Mouse (Mus musculus): ENCODE results near the gene Lmo4. TPM values are rescaled to one million over a fixed set of nuclear protein-coding genes. Genes with fewer than 3 reads are reported as not detected.

The Lmo4 gene
- polyA plus RNA-seq, 1 experiment: 38.9 TPM

GRCm38 (mm10) chr3:144238482-144238881 lies 33.5 kb upstream of the Lmo4 start:
- no peaks in the 10 kb centered on the region for H3K36me3 ChIP-seq (ENCODE audit: control insufficient read depth, insufficient read depth, low read length)
- TF ChIP-seq CTCF (IDR thresholded peaks at IDR 0.05; ENCODE audit: extremely low read depth, insufficient read depth, insufficient read length, insufficient replicate concordance) (no peak), POLR2A (IDR thresholded peaks at IDR 0.05; ENCODE audit: low read depth, low read length) (no peak)
- H3K27me3 ChIP-seq (ENCODE audit: control insufficient read depth, insufficient read depth, low read length): no peaks in the 10 kb centered on the region
- no peak for DNase-seq (ENCODE audit: low read depth in 1 of 2, low spot score in 2 of 2)
- H3K27ac ChIP-seq (ENCODE audit: insufficient read depth, low read length): no peak overlapping the region
- no peak overlapping the region for H3K4me3 ChIP-seq (ENCODE audit: extremely low read depth, insufficient read depth, insufficient read length)
- WGBS: 87% methylated on average over 11 of the region's 11 CpGs
- no peaks in the 10 kb centered on the region for H3K4me1 ChIP-seq (ENCODE audit: control insufficient read depth, insufficient read depth, insufficient read length)

- WGBS: 39% methylated on average over 11 of the region's 11 CpGs
- H3K27ac ChIP-seq (ENCODE audit: insufficient read depth, low read length): no peak overlapping the region
- peak in 1 of 2 experiments; percentile 5 for DNase-seq (ENCODE audit: low read depth in 1 of 2, low spot score in 2 of 2)
- no peaks in the 10 kb centered on the region for H3K27me3 ChIP-seq (ENCODE audit: control insufficient read depth, insufficient read depth, low read length)
- no peak overlapping the region for H3K4me3 ChIP-seq (ENCODE audit: extremely low read depth, insufficient read depth, insufficient read length)
- TF ChIP-seq CTCF (IDR thresholded peaks at IDR 0.05; ENCODE audit: extremely low read depth, insufficient read depth, insufficient read length, insufficient replicate concordance) (no peak), POLR2A (IDR thresholded peaks at IDR 0.05; ENCODE audit: low read depth, low read length) (no peak)
- H3K36me3 ChIP-seq (ENCODE audit: control insufficient read depth, insufficient read depth, low read length): no peaks in the 10 kb centered on the region
- peaks cover 7% of the 10 kb centered on the region; the same call in 1 of the 2 replicates for H3K4me1 ChIP-seq (ENCODE audit: control insufficient read depth, insufficient read depth, insufficient read length)
These were observed 27.5 kb upstream of the Lmo4 start for GRCm38 (mm10) chr3:144232347-144233008.

- peak overlapping the region; percentile 32; the same call in 1 of the 2 replicates for H3K4me3 ChIP-seq (ENCODE audit: extremely low read depth, insufficient read depth, insufficient read length)
- WGBS: 30% methylated on average over 6 of the region's 6 CpGs
- peak in 1 of 2 experiments; percentile 66 for DNase-seq (ENCODE audit: low read depth in 1 of 2, low spot score in 2 of 2)
- no peaks in the 10 kb centered on the region for H3K27me3 ChIP-seq (ENCODE audit: control insufficient read depth, insufficient read depth, low read length)
- H3K4me1 ChIP-seq (ENCODE audit: control insufficient read depth, insufficient read depth, insufficient read length): peaks cover 7% of the 10 kb centered on the region; the same call in 1 of the 2 replicates
- H3K36me3 ChIP-seq (ENCODE audit: control insufficient read depth, insufficient read depth, low read length): no peaks in the 10 kb centered on the region
- H3K27ac ChIP-seq (ENCODE audit: insufficient read depth, low read length): peak overlapping the region; percentile 34
- no peak for TF ChIP-seq CTCF (IDR thresholded peaks at IDR 0.05; ENCODE audit: extremely low read depth, insufficient read depth, insufficient read length, insufficient replicate concordance)
- no peak for TF ChIP-seq POLR2A (IDR thresholded peaks at IDR 0.05; ENCODE audit: low read depth, low read length)
These were observed 26.9 kb upstream of the Lmo4 start for GRCm38 (mm10) chr3:144231931-144232330.

DNA sequence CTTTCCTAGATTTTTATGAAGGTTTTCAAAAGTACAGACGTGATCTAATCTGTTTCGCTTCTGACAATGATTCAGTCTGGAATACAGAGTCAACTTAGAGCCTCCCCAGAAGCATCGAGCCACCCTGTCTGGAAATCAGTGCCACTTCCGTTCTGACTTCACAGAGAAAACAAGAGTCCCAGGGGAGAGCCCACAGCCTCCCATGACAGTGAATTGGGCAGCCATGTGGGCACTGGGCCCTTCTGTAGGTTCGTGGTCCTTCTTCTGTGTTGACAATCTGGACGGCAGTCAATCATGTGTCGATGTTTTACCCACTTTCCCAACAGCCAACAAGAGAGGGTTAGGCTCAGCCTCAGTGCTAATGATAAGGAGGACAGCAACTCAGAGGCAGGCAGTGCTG lies 26.4 kb upstream of the Lmo4 start:
- Histone ChIP-seq H3K4me3 (ENCODE audit: extremely low read depth, insufficient read depth, insufficient read length) (no peak overlapping the region), H3K27me3 (ENCODE audit: control insufficient read depth, insufficient read depth, low read length) (no peaks in the 10 kb centered on the region), H3K36me3 (ENCODE audit: control insufficient read depth, insufficient read depth, low read length) (no peaks in the 10 kb centered on the region), H3K4me1 (ENCODE audit: control insufficient read depth, insufficient read depth, insufficient read length) (peaks cover 7% of the 10 kb centered on the region; the same call in 1 of the 2 replicates), H3K27ac (ENCODE audit: insufficient read depth, low read length) (peak overlapping the region; percentile 34)
- 68% methylated on average over 7 of the region's 7 CpGs for WGBS
- peak in 1 of 2 experiments; percentile 18 for DNase-seq (ENCODE audit: low read depth in 1 of 2, low spot score in 2 of 2)
- TF ChIP-seq CTCF (IDR thresholded peaks at IDR 0.05; ENCODE audit: extremely low read depth, insufficient read depth, insufficient read length, insufficient replicate concordance): no peak
- no peak for TF ChIP-seq POLR2A (IDR thresholded peaks at IDR 0.05; ENCODE audit: low read depth, low read length)

DNA sequence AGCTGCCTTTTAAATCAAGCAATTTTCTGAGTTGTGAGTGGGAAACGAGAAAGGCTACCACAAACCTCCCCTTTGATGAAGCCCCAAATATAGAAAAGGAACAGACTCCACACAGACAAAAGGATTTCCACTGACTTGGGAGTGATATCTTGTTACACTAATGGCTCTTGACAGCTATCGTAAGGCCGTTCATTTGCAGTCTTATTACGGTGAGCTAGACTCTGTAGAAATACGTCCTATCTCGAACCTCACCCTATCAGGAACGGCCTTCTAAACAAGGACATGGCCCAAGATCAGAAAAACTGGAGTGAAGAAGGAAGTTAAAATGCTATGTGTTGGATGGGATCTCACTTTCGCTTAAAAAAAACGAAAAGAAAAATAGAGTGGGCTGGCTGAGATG lies 25.0 kb upstream of the Lmo4 start:
- DNase-seq (ENCODE audit: low read depth in 1 of 2, low spot score in 2 of 2): no peak
- WGBS: 87% methylated on average over 9 of the region's 9 CpGs
- Histone ChIP-seq H3K4me1 (ENCODE audit: control insufficient read depth, insufficient read depth, insufficient read length) (peaks cover 7% of the 10 kb centered on the region; the same call in 1 of the 2 replicates), H3K4me3 (ENCODE audit: extremely low read depth, insufficient read depth, insufficient read length) (no peak overlapping the region), H3K27ac (ENCODE audit: insufficient read depth, low read length) (no peak overlapping the region), H3K36me3 (ENCODE audit: control insufficient read depth, insufficient read depth, low read length) (no peaks in the 10 kb centered on the region), H3K27me3 (ENCODE audit: control insufficient read depth, insufficient read depth, low read length) (no peaks in the 10 kb centered on the region)
- TF ChIP-seq POLR2A (IDR thresholded peaks at IDR 0.05; ENCODE audit: low read depth, low read length) (no peak), CTCF (IDR thresholded peaks at IDR 0.05; ENCODE audit: extremely low read depth, insufficient read depth, insufficient read length, insufficient replicate concordance) (no peak)

GRCm38 (mm10) chr3:144229312-144229711 lies 24.3 kb upstream of the Lmo4 start:
- DNase-seq (ENCODE audit: low read depth in 1 of 2, low spot score in 2 of 2): no peak
- no peak overlapping the region for H3K4me3 ChIP-seq (ENCODE audit: extremely low read depth, insufficient read depth, insufficient read length)
- H3K36me3 ChIP-seq (ENCODE audit: control insufficient read depth, insufficient read depth, low read length): no peaks in the 10 kb centered on the region
- H3K27ac ChIP-seq (ENCODE audit: insufficient read depth, low read length): no peak overlapping the region
- TF ChIP-seq POLR2A (IDR thresholded peaks at IDR 0.05; ENCODE audit: low read depth, low read length) (no peak), CTCF (IDR thresholded peaks at IDR 0.05; ENCODE audit: extremely low read depth, insufficient read depth, insufficient read length, insufficient replicate concordance) (no peak)
- WGBS: 87% methylated on average over 7 of the region's 7 CpGs
- H3K4me1 ChIP-seq (ENCODE audit: control insufficient read depth, insufficient read depth, insufficient read length): peaks cover 7% of the 10 kb centered on the region; the same call in 1 of the 2 replicates
- H3K27me3 ChIP-seq (ENCODE audit: control insufficient read depth, insufficient read depth, low read length): no peaks in the 10 kb centered on the region

All from spleen, adult 2 months (tissue).